ENCODE assay signal across 18 mouse cellular contexts in the genomic region with DNA sequence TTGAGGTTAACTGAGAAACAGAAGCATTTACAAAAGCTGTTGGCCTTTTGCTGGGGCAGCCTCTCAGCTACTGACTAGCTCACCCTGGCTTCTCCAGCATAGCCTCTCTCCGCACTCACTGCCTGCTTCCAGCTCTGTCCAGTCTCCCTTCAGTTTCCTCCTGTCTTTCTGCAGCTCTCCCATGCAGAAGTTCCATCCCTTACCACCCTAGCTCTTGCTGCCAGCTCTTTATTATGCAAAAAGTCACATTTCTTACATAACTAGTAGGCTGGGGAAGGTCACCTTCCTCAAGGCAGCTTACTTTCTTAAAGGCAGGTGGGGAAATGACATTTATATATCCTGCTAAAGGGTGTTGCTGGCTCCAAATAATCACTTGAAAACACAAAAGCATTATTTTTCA.
"Had no signal": no experiment of that assay in that cellular context is flagged by ENCODE, and none has a peak within 500 bp of the region (broad histone marks: within the 10 kb centered on the region; RNA-seq: fewer than 3 reads in every experiment).

No protein-coding gene starts in this region.

- DNase-seq: kidney, postnatal 36 days; left cerebral cortex, postnatal 4 days; liver, postnatal 0 days; lung, embryonic 14.5 days; midbrain, embryonic 14.5 days; right cerebral cortex, adult 18-20 months; right cerebral cortex, postnatal 14 days; right cerebral cortex, postnatal 4 days; thymus, adult 2 months; thymus, postnatal 14 days; thymus, postnatal 4 days had no signal

- H3K36me3 ChIP-seq: limb, embryonic 12.5 days; limb, embryonic 15.5 days had no signal

- H3K4me3 ChIP-seq: limb, embryonic 12.5 days; limb, embryonic 15.5 days had no signal

- H3K9me3 ChIP-seq: limb, embryonic 12.5 days; limb, embryonic 15.5 days had no signal

- H3K27me3 ChIP-seq: limb, embryonic 15.5 days had no signal

- H3K27ac ChIP-seq: kidney, postnatal 0 days; limb, embryonic 12.5 days; limb, embryonic 15.5 days; liver, embryonic 14.5 days; macrophage; stomach, postnatal 0 days had no signal

- ATAC-seq: liver, postnatal 0 days; lung, postnatal 0 days had no signal
